ENCODE assay signal across 8 mouse cellular contexts in the genomic region with DNA sequence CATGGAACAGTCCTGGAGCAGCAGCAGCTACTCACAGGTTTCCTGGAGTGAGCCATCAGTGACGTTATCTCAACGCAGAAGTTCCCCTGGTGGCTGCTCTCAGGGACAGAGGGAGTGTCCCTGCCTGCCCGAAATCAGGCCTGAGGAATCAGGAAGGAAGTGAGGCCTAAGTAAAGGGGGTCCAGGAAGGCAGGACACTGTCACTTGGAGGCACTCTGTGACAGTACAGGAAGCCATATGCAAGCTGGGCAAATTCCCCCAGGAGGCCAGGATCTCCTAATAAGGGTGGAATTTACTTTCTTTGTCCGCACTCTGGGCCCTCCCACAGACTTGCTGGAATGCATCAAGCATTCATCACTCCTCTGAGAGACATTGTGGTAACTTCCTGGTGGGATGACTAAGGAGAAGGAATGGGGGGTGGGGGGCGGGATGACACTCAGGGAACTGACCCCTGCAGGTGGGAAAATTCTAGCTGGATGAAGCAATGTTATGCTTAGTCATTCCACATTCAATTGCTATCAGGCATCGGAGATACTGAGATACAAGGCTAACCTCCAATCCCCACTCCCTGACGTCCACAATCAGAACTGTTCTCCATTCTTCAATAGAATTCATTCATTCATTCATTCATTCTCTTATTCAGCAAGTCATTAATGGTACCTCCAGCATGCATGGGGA.
DNase-seq lines count a peak whose midpoint lies in the region; ATAC-seq lines count a peak whose summit lies in the region.

No protein-coding gene starts in this region.

- DNase-seq in midbrain, embryonic 10.5 days (ENCODE audit: low spot score) = peak; percentile 40
- DNase-seq in gastrocnemius, postnatal 14 days = peak; percentile 22
- DNase-seq in intestine, embryonic 14.5 days (ENCODE audit: low spot score) = peak; percentile 72
- DNase-seq in skeletal muscle tissue, adult 2 months (ENCODE audit: low read depth, low spot score) = peak; percentile 30
- DNase-seq in urinary bladder, postnatal 36 days (ENCODE audit: low spot score in 2 of 2) = no peak
- DNase-seq in left cerebral cortex, postnatal 14 days (ENCODE audit: low spot score in 2 of 2) = no peak

- peaks cover 35% of the 10 kb centered on the region for H3K4me1 ChIP-seq in midbrain, embryonic 10.5 days
- H3K4me1 ChIP-seq in midbrain, embryonic 13.5 days (replicated peaks) = peaks cover 25% of the 10 kb centered on the region
- peaks cover 38% of the 10 kb centered on the region for H3K4me1 ChIP-seq in intestine, embryonic 14.5 days (replicated peaks; ENCODE audit: control insufficient read depth, insufficient read depth, low read length)
- peaks cover 2% of the 10 kb centered on the region for H3K4me1 ChIP-seq in liver, embryonic 16.5 days (ENCODE audit: control insufficient read depth, low read depth, low read length)

- no peak overlapping the region for H3K9ac ChIP-seq in midbrain, embryonic 13.5 days (replicated peaks)
- H3K9ac ChIP-seq in intestine, embryonic 14.5 days (ENCODE audit: low read length) = no peak overlapping the region
- H3K9ac ChIP-seq in liver, embryonic 16.5 days (ENCODE audit: low read depth, low read length) = no peak overlapping the region

- H3K4me2 ChIP-seq in midbrain, embryonic 13.5 days (replicated peaks) = no peak overlapping the region
- H3K4me2 ChIP-seq in intestine, embryonic 14.5 days (ENCODE audit: low read length) = no peak overlapping the region
- no peak overlapping the region for H3K4me2 ChIP-seq in liver, embryonic 16.5 days (ENCODE audit: low read depth, low read length)

- H3K9me3 ChIP-seq in midbrain, embryonic 10.5 days (replicated peaks) = no peaks in the 10 kb centered on the region
- no peaks in the 10 kb centered on the region for H3K9me3 ChIP-seq in midbrain, embryonic 13.5 days
- H3K9me3 ChIP-seq in intestine, embryonic 14.5 days (ENCODE audit: control insufficient read depth, low read length) = no peaks in the 10 kb centered on the region
- no peaks in the 10 kb centered on the region for H3K9me3 ChIP-seq in liver, embryonic 16.5 days (replicated peaks; ENCODE audit: control insufficient read depth, low read length)

- intact Hi-C loops in gastrocnemius, postnatal 14 days (cut with DNase I; ENCODE audit: low total_unique reads) = no loop called here
- intact Hi-C loops in left cerebral cortex, postnatal 14 days (cut with DNase I) = no loop called here

- H3K27me3 ChIP-seq in midbrain, embryonic 10.5 days (ENCODE audit: low read depth, poor library complexity, severe bottlenecking) = no peaks in the 10 kb centered on the region
- H3K27me3 ChIP-seq in midbrain, embryonic 13.5 days = no peaks in the 10 kb centered on the region
- H3K27me3 ChIP-seq in intestine, embryonic 14.5 days (replicated peaks; ENCODE audit: control insufficient read depth, insufficient read depth, low read length) = no peaks in the 10 kb centered on the region
- H3K27me3 ChIP-seq in liver, embryonic 16.5 days (ENCODE audit: control insufficient read depth, insufficient read depth, low read depth, low read length) = no peaks in the 10 kb centered on the region

- H3K4me3 ChIP-seq in midbrain, embryonic 10.5 days = no peak overlapping the region
- H3K4me3 ChIP-seq in midbrain, embryonic 13.5 days (replicated peaks) = no peak overlapping the region
- no peak overlapping the region for H3K4me3 ChIP-seq in intestine, embryonic 14.5 days (ENCODE audit: low read depth, low read length)
- no peak overlapping the region for H3K4me3 ChIP-seq in liver, embryonic 16.5 days (ENCODE audit: low read depth, low read length)

- H3K36me3 ChIP-seq in midbrain, embryonic 10.5 days = peaks cover 22% of the 10 kb centered on the region
- H3K36me3 ChIP-seq in midbrain, embryonic 13.5 days = no peaks in the 10 kb centered on the region; the same call in 1 of the 2 replicates
- peaks cover 10% of the 10 kb centered on the region for H3K36me3 ChIP-seq in intestine, embryonic 14.5 days (ENCODE audit: control insufficient read depth, insufficient read depth, low read length)
- H3K36me3 ChIP-seq in liver, embryonic 16.5 days (ENCODE audit: control insufficient read depth, insufficient read depth) = peaks cover 10% of the 10 kb centered on the region

- WGBS in midbrain, embryonic 10.5 days = 46% methylated on average over 7 of the region's 7 CpGs
- 40% methylated on average over 7 of the region's 7 CpGs for WGBS in midbrain, embryonic 13.5 days
- WGBS in intestine, embryonic 14.5 days = 19% methylated on average over 7 of the region's 7 CpGs
- WGBS in liver, embryonic 16.5 days (ENCODE audit: insufficient replicate concordance) = 40% methylated on average over 7 of the region's 7 CpGs

- peak overlapping the region; percentile 58 for H3K27ac ChIP-seq in midbrain, embryonic 10.5 days (replicated peaks)
- no peak overlapping the region for H3K27ac ChIP-seq in midbrain, embryonic 13.5 days
- peak overlapping the region; percentile 77 for H3K27ac ChIP-seq in intestine, embryonic 14.5 days (ENCODE audit: low read depth)
- H3K27ac ChIP-seq in liver, embryonic 16.5 days (ENCODE audit: low read length) = 0 out of 2 replicates have a peak overlapping the region, but pooled peaks have one; percentile 7

- no peak; the same call in 1 of the 2 replicates for ATAC-seq in midbrain, embryonic 13.5 days
- ATAC-seq in intestine, embryonic 14.5 days (replicated peaks; ENCODE audit: low FRiP score, low TSS enrichment, low read depth) = peak; percentile 67
- peak; percentile 66 for ATAC-seq in liver, embryonic 16.5 days (ENCODE audit: low read depth)

Comparison
In these comparisons a context has a peak if more than half of its experiments do, and no peak if none do; other contexts are left out.
1. DNase-seq: peak in midbrain, embryonic 10.5 days (single experiment), gastrocnemius, postnatal 14 days (single experiment), intestine, embryonic 14.5 days (single experiment) and skeletal muscle tissue, adult 2 months (single experiment); none in urinary bladder, postnatal 36 days (0 of 2) and left cerebral cortex, postnatal 14 days (0 of 2).